Mouse (Mus musculus) spleen, postnatal 0 days (tissue): Measurements from ENCODE around the gene Nudt7. TPM values are rescaled to one million over a fixed set of nuclear protein-coding genes. Genes with fewer than 3 reads are reported as not detected.

Experiments used
- polyA plus RNA-seq: library from polyadenylated mRNA; unstranded; fragments of >200 nt; fragmentation: Nextera tagmentation; extraction: Ambion mirVana; gene quantifications from 2 replicates; pipeline ENCODE4 v1.2.1, GENCODE M21; 2015

Gene Nudt7
- 13.3 and 13.7 TPM in 2 replicates for polyA plus RNA-seq

DNA sequence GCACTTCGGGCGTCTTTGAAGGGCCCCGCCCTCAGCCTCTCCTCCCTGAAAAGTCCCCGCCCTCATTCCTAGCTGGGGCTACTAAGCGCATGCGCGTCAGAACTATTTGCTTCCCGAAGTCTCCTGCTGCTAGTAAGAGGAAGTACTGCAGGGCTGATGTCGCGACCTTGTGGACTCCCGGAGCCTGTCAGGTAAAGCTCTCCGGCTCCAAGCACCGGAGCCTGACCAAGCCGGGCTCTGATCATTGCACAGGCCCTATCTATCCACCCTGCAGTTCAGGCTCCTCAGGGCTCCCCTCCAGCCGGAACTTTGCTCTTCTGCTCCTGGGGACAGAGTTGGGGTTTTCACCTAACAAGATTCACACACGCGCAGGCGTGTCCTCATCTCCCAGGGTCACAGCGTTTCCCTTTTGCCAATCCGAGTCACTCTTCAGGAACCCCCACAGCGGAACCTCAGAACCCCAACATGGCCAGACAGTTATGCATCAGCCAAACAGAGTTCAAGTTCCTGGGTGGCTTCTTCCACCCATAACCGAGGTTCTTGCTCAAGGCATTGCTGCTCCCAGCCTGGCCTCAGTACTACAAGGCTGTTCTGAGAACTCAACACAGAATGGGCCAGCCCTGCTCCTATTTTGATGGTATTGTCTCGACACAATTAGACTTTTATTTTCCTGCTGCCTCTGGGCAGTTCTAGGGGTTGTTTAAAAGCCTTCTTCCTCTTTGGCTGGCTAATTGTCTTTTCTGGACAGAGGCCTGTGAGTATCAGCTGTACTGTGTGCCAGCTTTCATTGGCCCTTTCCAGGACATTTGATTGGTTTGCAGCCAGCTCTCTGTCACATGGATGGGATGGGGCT lies at the start of gene Nudt7:
Gene Nudt7 (plus strand): TSS at position 48 of the 853 bp plus-strand sequence.

Other genes with a start within 250 kb of the Nudt7 start
- 0.04 and 0.27 TPM in 2 replicates for gene Vat1l, start 72.1 kb downstream of the Nudt7 start, polyA plus RNA-seq